Mouse (Mus musculus): ENCODE results near the gene Pced1b. TPM values are rescaled to one million over a fixed set of nuclear protein-coding genes. Genes with fewer than 3 reads are reported as not detected.
A peak's percentile ranks its signal among the peaks of the same experiment; 100 is the strongest.

The Pced1b gene
- total and polyA plus RNA-seq, 3 experiments, result 6.6 to 36.5 TPM; not detected in 1

- Histone ChIP-seq H3K27me3 (ENCODE audit: control insufficient read depth in 1 of 2, insufficient read depth in 2 of 2, low read length in 2 of 2) (no peaks in the 10 kb centered on the region), H3K9ac (ENCODE audit: control insufficient read depth, low read depth, low read length, poor library complexity, severe bottlenecking) (no peak overlapping the region), H3K36me3 (ENCODE audit: control insufficient read depth in 1 of 2, insufficient read depth in 2 of 2, low read length in 2 of 2) (peaks cover 0 to 33% of the 10 kb centered on the region in 2 experiments; a peak in 2 of 4 replicates), H3K4me1 (ENCODE audit: control insufficient read depth in 1 of 2, insufficient read depth in 2 of 2, low read length in 2 of 2) (peaks cover 5 to 34% of the 10 kb centered on the region in 2 experiments), H3K4me3 (ENCODE audit: control insufficient read depth in 1 of 2, insufficient read depth in 1 of 2, low read depth in 2 of 2, low read length in 2 of 2) (no peak overlapping the region), H3K27ac (ENCODE audit: control insufficient read depth, low read depth, low read length) (no peak overlapping the region), H3K79me2 (ENCODE audit: control insufficient read depth, insufficient read depth, low read length, poor library complexity) (no peaks in the 10 kb centered on the region), H3K9me3 (replicated peaks; ENCODE audit: insufficient read depth, low read length) (no peaks in the 10 kb centered on the region)
- DNase-seq (ENCODE audit: low read depth, low spot score), result no peak
- TF ChIP-seq RCOR1 (IDR thresholded peaks at IDR 0.05; ENCODE audit: low read depth, low read length) (no peak), CHD2 (IDR thresholded peaks at IDR 0.05; ENCODE audit: low read length) (no peak), ETS1 (IDR thresholded peaks at IDR 0.05; ENCODE audit: low read depth, low read length) (no peak), POLR2AphosphoS5 (IDR thresholded peaks at IDR 0.05; ENCODE audit: borderline replicate concordance, low read depth, low read length) (no peak), CHD1 (IDR thresholded peaks at IDR 0.05; ENCODE audit: low read depth, low read length) (no peak), USF2 (IDR thresholded peaks at IDR 0.05; ENCODE audit: borderline replicate concordance in 1 of 2, insufficient read depth in 1 of 2, low read depth in 1 of 2, low read length in 2 of 2) (no peak), TAL1 (IDR thresholded peaks at IDR 0.05; ENCODE audit: low read length) (no peak), ELF1 (IDR thresholded peaks at IDR 0.05; ENCODE audit: low read depth, low read length) (no peak), NRF1 (IDR thresholded peaks at IDR 0.05; ENCODE audit: insufficient read depth, low read depth, low read length, poor library complexity, severe bottlenecking) (no peak), MAZ (IDR thresholded peaks at IDR 0.05; ENCODE audit: low read depth, low read length) (no peak), EP300 (IDR thresholded peaks at IDR 0.05; ENCODE audit: low read depth in 1 of 2, low read length in 2 of 2) (no peak), HCFC1 (IDR thresholded peaks at IDR 0.05; ENCODE audit: low read depth, low read length) (no peak), SMC3 (IDR thresholded peaks at IDR 0.05; ENCODE audit: low read depth, low read length) (no peak), ZC3H11A (IDR thresholded peaks at IDR 0.05; ENCODE audit: low read depth, low read length) (no peak), ZNF384 (IDR thresholded peaks at IDR 0.05; ENCODE audit: low read depth, low read length) (no peak), POLR2AphosphoS2 (IDR thresholded peaks at IDR 0.05; ENCODE audit: low read length) (no peak), BHLHE40 (IDR thresholded peaks at IDR 0.05; ENCODE audit: borderline replicate concordance, low read depth, low read length) (no peak), ZMIZ1 (IDR thresholded peaks at IDR 0.05; ENCODE audit: low read depth, low read length) (no peak), MAFK (IDR thresholded peaks at IDR 0.05; ENCODE audit: borderline replicate concordance, low read depth, low read length) (no peak), MYC (IDR thresholded peaks at IDR 0.05; ENCODE audit: low read depth, low read length) (no peak)
These were observed 64.3 kb downstream of the Pced1b start for GRCm38 (mm10) chr15:97311211-97311610.

DNA sequence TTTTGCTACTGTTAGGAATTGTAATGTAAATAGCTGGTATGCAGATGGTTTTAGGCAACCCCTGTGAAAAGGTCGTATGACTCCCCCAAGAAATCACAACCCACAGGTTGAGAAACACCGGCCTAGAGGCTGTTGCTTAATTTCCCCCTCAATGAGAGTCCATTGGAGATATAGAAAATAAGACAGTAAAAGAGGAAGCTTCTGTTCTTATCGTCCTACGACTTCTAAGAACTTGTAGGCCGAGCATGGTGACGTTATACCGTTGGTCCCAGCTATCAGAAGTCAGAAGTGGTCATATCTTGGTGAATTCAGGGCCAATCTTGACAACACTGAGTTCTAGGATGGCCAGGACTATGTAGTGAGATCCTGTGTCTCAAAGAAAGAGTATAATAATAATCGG, 65.0 kb downstream of the Pced1b start:
- 0 out of 2 replicates have a peak overlapping the region, but pooled peaks have one; percentile 17 for H3K27ac ChIP-seq (ENCODE audit: control insufficient read depth, low read depth, low read length)
- H3K4me3 ChIP-seq (ENCODE audit: control insufficient read depth in 1 of 2, insufficient read depth in 1 of 2, low read depth in 2 of 2, low read length in 2 of 2), result peak overlapping the region in 1 of 2 experiments; percentile 0; a peak in 1 of 4 replicates
- peaks cover 0 to 33% of the 10 kb centered on the region in 2 experiments; a peak in 2 of 4 replicates for H3K36me3 ChIP-seq (ENCODE audit: control insufficient read depth in 1 of 2, insufficient read depth in 2 of 2, low read length in 2 of 2)
- no peaks in the 10 kb centered on the region for H3K9me3 ChIP-seq (replicated peaks; ENCODE audit: insufficient read depth, low read length)
- peaks cover 5 to 34% of the 10 kb centered on the region in 2 experiments for H3K4me1 ChIP-seq (ENCODE audit: control insufficient read depth in 1 of 2, insufficient read depth in 2 of 2, low read length in 2 of 2)
- DNase-seq (ENCODE audit: low read depth, low spot score), result peak; percentile 93
- no peak overlapping the region for H3K9ac ChIP-seq (ENCODE audit: control insufficient read depth, low read depth, low read length, poor library complexity, severe bottlenecking)
- no peaks in the 10 kb centered on the region for H3K79me2 ChIP-seq (ENCODE audit: control insufficient read depth, insufficient read depth, low read length, poor library complexity)
- no peaks in the 10 kb centered on the region for H3K27me3 ChIP-seq (ENCODE audit: control insufficient read depth in 1 of 2, insufficient read depth in 2 of 2, low read length in 2 of 2)
- TF ChIP-seq POLR2AphosphoS2 (IDR thresholded peaks at IDR 0.05; ENCODE audit: low read length), result no peak
- peak; percentile 59; the same call in 1 of the 2 replicates for TF ChIP-seq BHLHE40 (IDR thresholded peaks at IDR 0.05; ENCODE audit: borderline replicate concordance, low read depth, low read length)
- TF ChIP-seq GATA1 (IDR thresholded peaks at IDR 0.05; ENCODE audit: low read depth, low read length), result peak; percentile 97
- no peak for TF ChIP-seq USF2 (IDR thresholded peaks at IDR 0.05; ENCODE audit: borderline replicate concordance in 1 of 2, insufficient read depth in 1 of 2, low read depth in 1 of 2, low read length in 2 of 2)
- no peak for TF ChIP-seq USF1 (IDR thresholded peaks at IDR 0.05; ENCODE audit: low read depth, low read length)
- TF ChIP-seq MAX (IDR thresholded peaks at IDR 0.05; ENCODE audit: low read length), result no peak; the same call in 1 of the 2 replicates
- TF ChIP-seq JUND (IDR thresholded peaks at IDR 0.05; ENCODE audit: low read depth, low read length), result 0 out of 2 replicates have a peak, but pooled peaks have one; percentile 63
- TF ChIP-seq EP300 (IDR thresholded peaks at IDR 0.05; ENCODE audit: low read depth in 1 of 2, low read length in 2 of 2), result peak; percentile 96 to 98
- peak; percentile 95 for TF ChIP-seq RCOR1 (IDR thresholded peaks at IDR 0.05; ENCODE audit: low read depth, low read length)
- no peak for TF ChIP-seq ZKSCAN1 (IDR thresholded peaks at IDR 0.05; ENCODE audit: low read depth, low read length)
- peak; percentile 72 for TF ChIP-seq SIN3A (IDR thresholded peaks at IDR 0.05; ENCODE audit: low read length)
- peak; percentile 40; the same call in 1 of the 2 replicates for TF ChIP-seq MAFK (IDR thresholded peaks at IDR 0.05; ENCODE audit: borderline replicate concordance, low read depth, low read length)
- TF ChIP-seq MAZ (IDR thresholded peaks at IDR 0.05; ENCODE audit: low read depth, low read length), result peak; percentile 43; the same call in 1 of the 2 replicates
- TF ChIP-seq ELF1 (IDR thresholded peaks at IDR 0.05; ENCODE audit: low read depth, low read length), result no peak
- TF ChIP-seq ETS1 (IDR thresholded peaks at IDR 0.05; ENCODE audit: low read depth, low read length), result peak; percentile 97
- peak; percentile 84 for TF ChIP-seq MYB (IDR thresholded peaks at IDR 0.05; ENCODE audit: low read depth, low read length)
- peak; percentile 45; the same call in 1 of the 2 replicates for TF ChIP-seq TBP (IDR thresholded peaks at IDR 0.05; ENCODE audit: low read depth, low read length)
- TF ChIP-seq TCF12 (IDR thresholded peaks at IDR 0.05; ENCODE audit: low read depth, low read length), result peak; percentile 74
- TF ChIP-seq SMC3 (IDR thresholded peaks at IDR 0.05; ENCODE audit: low read depth, low read length), result peak; percentile 33; the same call in 1 of the 2 replicates
